Mouse (Mus musculus) kidney, embryonic 14.5 days (tissue): Measurements from ENCODE around the gene Yy2. TPM values are rescaled to one million over a fixed set of nuclear protein-coding genes. Genes with fewer than 3 reads are reported as not detected.

ENCODE experiments used
- ATAC-seq: fragments of 200-750 bp; cut with Nextera tagmentation; 2 replicates; pipeline ENCODE4 v1.8.0; 2017; ENCODE audit warnings: moderate number of reproducible peaks, mild to moderate bottlenecking, moderate TSS enrichment, moderate library complexity; ENCODE audit not compliant: low FRiP score, low TSS enrichment
- H3K27ac ChIP-seq: fragments of 300-500 bp; sonication (generic); 2 replicates; pipeline ENCODE4 v1.5.1; 2014; ENCODE audit warnings: low read depth, mild to moderate bottlenecking, low read length, moderate library complexity, mixed read lengths
- H3K27me3 ChIP-seq: fragments of 300-500 bp; sonication (generic); 2 replicates; pipeline ENCODE4 v1.6.1; 2014; ENCODE audit warnings: mild to moderate bottlenecking, low read length; ENCODE audit not compliant: control insufficient read depth, insufficient read depth
- H3K36me3 ChIP-seq: fragments of 300-500 bp; sonication (generic); 2 replicates; pipeline ENCODE4 v1.6.1; 2014; ENCODE audit warnings: low read length, mixed read lengths; ENCODE audit not compliant: control insufficient read depth, insufficient read depth
- H3K4me1 ChIP-seq: fragments of 300-500 bp; sonication (generic); 2 replicates; pipeline ENCODE4 v1.6.1; 2014; ENCODE audit warnings: low read length, mixed read lengths; ENCODE audit not compliant: control insufficient read depth, insufficient read depth
- H3K4me2 ChIP-seq: fragments of 300-500 bp; sonication (generic); replicated peaks from 2 replicates; pipeline ENCODE4 v1.6.1; 2014; ENCODE audit warnings: low read depth, mild to moderate bottlenecking, low read length
- H3K4me3 ChIP-seq: fragments of 300-500 bp; sonication (generic); 2 replicates; pipeline ENCODE4 v1.5.1; 2014; ENCODE audit warnings: mild to moderate bottlenecking, low read length
- H3K9ac ChIP-seq: fragments of 300-500 bp; sonication (generic); 2 replicates; pipeline ENCODE4 v1.6.1; 2014; ENCODE audit warnings: low read depth, mild to moderate bottlenecking, low read length, moderate library complexity
- H3K9me3 ChIP-seq: fragments of 300-500 bp; sonication (generic); 2 replicates; pipeline ENCODE4 v1.6.1; 2016; ENCODE audit warnings: low read length; ENCODE audit not compliant: control insufficient read depth
- WGBS: fragments of 180-500 bp; shearing (Covaris S2); extraction: QIAGEN DNeasy Blood & Tissue Kit; methylation state at CpG from one replicate; pipeline ENCODE4 v1.1.7; 2014; 5-methylcytosine and 5-hydroxymethylcytosine counted together
- polyA plus RNA-seq: library from polyadenylated mRNA; unstranded; fragments of >200 nt; fragmentation: Nextera tagmentation; extraction: Ambion mirVana; gene quantifications from 2 replicates; pipeline ENCODE4 v1.2.1, GENCODE M21; 2014

Gene Yy2
- polyA plus RNA-seq, result 4.0 and 6.6 TPM in 2 replicates

GRCm38 (mm10) chrX:157568840-157569239 lies at the start of gene Yy2:
Gene Yy2 (minus strand): TSS chrX:157568985.
- H3K4me1 ChIP-seq, result no peaks in the 10 kb centered on the region
- no peaks in the 10 kb centered on the region for H3K27me3 ChIP-seq
- H3K9ac ChIP-seq, result no peak within 1 kb of the TSS
- no peaks in the 10 kb centered on the region for H3K9me3 ChIP-seq
- H3K27ac ChIP-seq, result no peak within 1 kb of the TSS
- peaks cover 8% of the 10 kb centered on the region; the same call in 1 of the 2 replicates for H3K36me3 ChIP-seq
- H3K4me2 ChIP-seq, result no peak within 1 kb of the TSS
- no peak within 1 kb of the TSS for H3K4me3 ChIP-seq
- ATAC-seq, result no peak
- WGBS, result 81% methylated on average over 26 of the region's 26 CpGs

- no peak overlapping the region for H3K27ac ChIP-seq
- H3K36me3 ChIP-seq, result no peaks in the 10 kb centered on the region
- peaks cover 3% of the 10 kb centered on the region; the same call in 1 of the 2 replicates for H3K4me1 ChIP-seq
- no peak overlapping the region; the same call in 1 of the 2 replicates for H3K9ac ChIP-seq
- 28% methylated on average over 30 of the region's 32 CpGs for WGBS
- peak; percentile 80; the same call in 1 of the 2 replicates for ATAC-seq
- no peaks in the 10 kb centered on the region for H3K27me3 ChIP-seq
- no peaks in the 10 kb centered on the region for H3K9me3 ChIP-seq
- H3K4me3 ChIP-seq, result peak overlapping the region; percentile 12; the same call in 1 of the 2 replicates
- peak overlapping the region; percentile 41; the same call in 1 of the 2 replicates for H3K4me2 ChIP-seq
These were observed 44.1 kb upstream of the Yy2 start for GRCm38 (mm10) chrX:157612894-157613293.

GRCm38 (mm10) chrX:157601450-157601849 lies 32.7 kb upstream of the Yy2 start:
- ATAC-seq, result no peak
- Histone ChIP-seq H3K4me2 (no peak overlapping the region), H3K9me3 (no peaks in the 10 kb centered on the region), H3K4me1 (no peaks in the 10 kb centered on the region), H3K27me3 (no peaks in the 10 kb centered on the region), H3K4me3 (no peak overlapping the region), H3K9ac (no peak overlapping the region), H3K36me3 (no peaks in the 10 kb centered on the region), H3K27ac (no peak overlapping the region)
- WGBS, result 21% methylated on average over 3 of the region's 3 CpGs

- peak within 1 kb of the TSS; percentile 94 for H3K27ac ChIP-seq
- no peaks in the 10 kb centered on the region for H3K36me3 ChIP-seq
- H3K9me3 ChIP-seq, result no peaks in the 10 kb centered on the region
- peak; percentile 88 for ATAC-seq
- no peaks in the 10 kb centered on the region for H3K27me3 ChIP-seq
- peak within 1 kb of the TSS; percentile 59 for H3K4me3 ChIP-seq
- 25% methylated on average over 74 of the region's 74 CpGs for WGBS
- no peaks in the 10 kb centered on the region for H3K4me1 ChIP-seq
- H3K9ac ChIP-seq, result peak within 1 kb of the TSS; percentile 86
- peak within 1 kb of the TSS; percentile 40 for H3K4me2 ChIP-seq
These were observed 29.6 kb upstream of the Yy2 start, which contains the start of gene Mbtps2 for GRCm38 (mm10) chrX:157598186-157598996. Gene Mbtps2 (minus strand): TSS chrX:157598715.

GRCm38 (mm10) chrX:157597585-157598185 lies 28.9 kb upstream of the Yy2 start:
- no peak; the same call in 1 of the 2 replicates for ATAC-seq

GRCm38 (mm10) chrX:157596802-157597201 lies 28.0 kb upstream of the Yy2 start:
- peak overlapping the region; percentile 86; the same call in 1 of the 2 replicates for H3K9ac ChIP-seq
- no peaks in the 10 kb centered on the region for H3K4me1 ChIP-seq
- no peaks in the 10 kb centered on the region for H3K9me3 ChIP-seq
- H3K4me3 ChIP-seq, result peak overlapping the region; percentile 59; the same call in 1 of the 2 replicates
- peak overlapping the region; percentile 40 for H3K4me2 ChIP-seq
- H3K27me3 ChIP-seq, result no peaks in the 10 kb centered on the region
- no peak for ATAC-seq
- no peak overlapping the region for H3K27ac ChIP-seq
- 76% methylated on average over 5 of the region's 5 CpGs for WGBS
- no peaks in the 10 kb centered on the region for H3K36me3 ChIP-seq

More at GRCm38 (mm10) chrX:157597585-157598185, 28.9 kb upstream of the Yy2 start:
- Histone ChIP-seq H3K4me3 (peak overlapping the region; percentile 59), H3K27ac (peak overlapping the region; percentile 94), H3K9me3 (no peaks in the 10 kb centered on the region), H3K4me1 (no peaks in the 10 kb centered on the region), H3K36me3 (no peaks in the 10 kb centered on the region), H3K27me3 (no peaks in the 10 kb centered on the region), H3K9ac (peak overlapping the region; percentile 86), H3K4me2 (peak overlapping the region; percentile 40)
- 26% methylated on average over 17 of the region's 17 CpGs for WGBS

- Histone ChIP-seq H3K27ac (no peak overlapping the region), H3K27me3 (no peaks in the 10 kb centered on the region), H3K9ac (no peak overlapping the region), H3K4me3 (no peak overlapping the region), H3K4me1 (no peaks in the 10 kb centered on the region), H3K4me2 (no peak overlapping the region), H3K36me3 (no peaks in the 10 kb centered on the region), H3K9me3 (no peaks in the 10 kb centered on the region)
- 82% methylated on average over 6 of the region's 6 CpGs for WGBS
- no peak for ATAC-seq
These were observed 27.1 kb upstream of the Yy2 start for GRCm38 (mm10) chrX:157595927-157596326.

GRCm38 (mm10) chrX:157594606-157595005 lies 25.8 kb upstream of the Yy2 start:
- Histone ChIP-seq H3K27me3 (no peaks in the 10 kb centered on the region), H3K36me3 (0 out of 2 replicates have a peak, but pooled peaks cover 3% of the 10 kb centered on the region), H3K4me2 (no peak overlapping the region), H3K27ac (no peak overlapping the region), H3K9ac (no peak overlapping the region), H3K4me1 (no peaks in the 10 kb centered on the region), H3K4me3 (no peak overlapping the region), H3K9me3 (no peaks in the 10 kb centered on the region)
- WGBS, result 76% methylated on average over 2 of the region's 2 CpGs
- ATAC-seq, result no peak

- no peak overlapping the region for H3K4me3 ChIP-seq
- no peak overlapping the region for H3K9ac ChIP-seq
- no peak overlapping the region for H3K4me2 ChIP-seq
- H3K4me1 ChIP-seq, result no peaks in the 10 kb centered on the region
- ATAC-seq, result no peak
- no peak overlapping the region for H3K27ac ChIP-seq
- 89% methylated on average over 5 of the region's 5 CpGs for WGBS
- H3K27me3 ChIP-seq, result no peaks in the 10 kb centered on the region
- H3K9me3 ChIP-seq, result no peaks in the 10 kb centered on the region
- H3K36me3 ChIP-seq, result 0 out of 2 replicates have a peak, but pooled peaks cover 3% of the 10 kb centered on the region
These were observed 18.2 kb upstream of the Yy2 start for GRCm38 (mm10) chrX:157587001-157587400.
